Mouse (Mus musculus) v-Abl transformed pro-B cells (cell line): ENCODE measurements around the gene Sgms1.

Source experiments
- in situ Hi-C, 2 experiments: fragments of 400-800 bp; cut with MboI; formaldehyde crosslinking; loops; one replicate each; pipeline ENCODE4 v1.15.1; 2025; ENCODE audit not compliant: unreplicated experiment in 2 of 2

The Sgms1 gene

GRCm38 (mm10) chr19:32199133-32199532 lies 190.4 kb downstream of the Sgms1 start:
- in situ Hi-C loops: no loop called here

GRCm38 (mm10) chr19:32198494-32199106 lies 190.9 kb downstream of the Sgms1 start:
- in situ Hi-C loops: no loop called here

- in situ Hi-C loops: no loop called here
These were observed 192.3 kb downstream of the Sgms1 start for GRCm38 (mm10) chr19:32196976-32197819.

- in situ Hi-C loops: no loop called here
These were observed 193.3 kb downstream of the Sgms1 start for GRCm38 (mm10) chr19:32196222-32196621.

GRCm38 (mm10) chr19:32194863-32195262 lies 194.7 kb downstream of the Sgms1 start:
- in situ Hi-C loops: no loop called here

GRCm38 (mm10) chr19:32194074-32194473 lies 195.4 kb downstream of the Sgms1 start:
- in situ Hi-C loops: no loop called here

GRCm38 (mm10) chr19:32191596-32191995 lies 197.9 kb downstream of the Sgms1 start:
- in situ Hi-C loops: no loop called here

GRCm38 (mm10) chr19:32189961-32190360 lies 199.6 kb downstream of the Sgms1 start:
- in situ Hi-C loops: loop anchor here in 1 of 2 experiments (5.0 kb wide), 1 partner anchor 132 kb away; no protein-coding TSS in a partner anchor

GRCm38 (mm10) chr19:32189036-32189436 lies 200.5 kb downstream of the Sgms1 start:
- in situ Hi-C loops: loop anchor here in 1 of 2 experiments (5.0 kb wide), 1 partner anchor 133 kb away; no protein-coding TSS in a partner anchor

GRCm38 (mm10) chr19:32186594-32187092 lies 202.9 kb downstream of the Sgms1 start:
- in situ Hi-C loops: loop anchor here in 1 of 2 experiments (5.0 kb wide), 1 partner anchor 136 kb away; no protein-coding TSS in a partner anchor

GRCm38 (mm10) chr19:32183005-32183404 lies 206.5 kb downstream of the Sgms1 start:
- in situ Hi-C loops: no loop called here

- in situ Hi-C loops: no loop called here
These were observed 207.0 kb downstream of the Sgms1 start for GRCm38 (mm10) chr19:32182471-32182870.

- in situ Hi-C loops: no loop called here
These were observed 207.7 kb downstream of the Sgms1 start for GRCm38 (mm10) chr19:32181721-32182394.

- in situ Hi-C loops: no loop called here
These were observed 208.5 kb downstream of the Sgms1 start for GRCm38 (mm10) chr19:32180756-32181674.

- in situ Hi-C loops: loop anchor here in 1 of 2 experiments (5.0 kb wide), 1 partner anchor 142 kb away; no protein-coding TSS in a partner anchor
These were observed 209.5 kb downstream of the Sgms1 start for GRCm38 (mm10) chr19:32179978-32180413.

GRCm38 (mm10) chr19:32179514-32179913 lies 210.0 kb downstream of the Sgms1 start:
- in situ Hi-C loops: loop anchor here in 1 of 2 experiments (5.0 kb wide), 1 partner anchor 143 kb away; no protein-coding TSS in a partner anchor

- in situ Hi-C loops: loop anchor here in 1 of 2 experiments (5.0 kb wide), 1 partner anchor 144 kb away; no protein-coding TSS in a partner anchor
These were observed 211.4 kb downstream of the Sgms1 start for GRCm38 (mm10) chr19:32178161-32178560.

- in situ Hi-C loops: loop anchor here in 1 of 2 experiments (5.0 kb wide), 1 partner anchor 146 kb away; no protein-coding TSS in a partner anchor
These were observed 213.1 kb downstream of the Sgms1 start for GRCm38 (mm10) chr19:32176458-32176857.

- in situ Hi-C loops: loop anchor here in 1 of 2 experiments (5.0 kb wide), 1 partner anchor 146 kb away; no protein-coding TSS in a partner anchor
These were observed 213.5 kb downstream of the Sgms1 start for GRCm38 (mm10) chr19:32175991-32176390.
